Mouse (Mus musculus): ENCODE data around the gene Ing4. TPM values are rescaled to one million over a fixed set of nuclear protein-coding genes. Genes with fewer than 3 reads are reported as not detected.
A peak's percentile ranks its signal among the peaks of the same experiment; 100 is the strongest.

The Ing4 gene
- polyA plus RNA-seq, 1 experiment from 2014 or later: 130 TPM

DNA sequence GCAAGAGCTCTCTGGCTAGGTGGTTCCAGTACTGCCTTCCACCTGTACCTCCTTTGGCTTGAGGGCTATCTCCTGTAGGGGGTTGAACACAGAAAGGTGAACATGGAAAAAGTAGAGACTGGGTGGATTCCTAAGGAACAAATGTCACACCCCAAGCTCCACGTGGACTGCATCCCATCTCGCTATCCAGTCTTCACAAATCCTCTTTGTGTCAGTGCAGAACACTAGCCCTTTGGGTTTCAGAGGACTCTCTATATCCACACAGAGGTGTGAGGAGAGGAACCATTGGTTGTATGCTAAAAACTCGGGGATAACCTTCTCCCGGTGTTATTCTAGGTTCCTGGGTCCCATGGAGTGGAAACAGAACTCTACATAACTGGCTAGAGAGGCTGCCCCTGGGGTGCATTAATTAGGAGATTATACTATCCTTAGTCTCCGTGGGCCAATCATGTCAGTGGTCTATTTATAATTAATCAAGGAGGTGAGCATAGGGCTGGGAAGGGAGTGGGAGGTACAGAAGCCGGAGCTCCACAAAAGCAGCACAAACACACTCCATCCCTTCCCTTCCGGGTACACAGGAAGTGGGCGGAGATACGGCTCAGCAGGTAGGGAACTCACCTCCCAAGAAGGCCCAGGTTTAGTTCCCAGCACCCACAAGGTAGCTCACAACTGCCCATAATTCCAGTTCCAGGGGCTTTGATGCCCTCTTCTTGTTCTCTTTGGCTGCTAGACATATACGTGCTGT lies 51.0 kb downstream of the Ing4 start:
- no peaks in the 10 kb centered on the region for H3K27me3 ChIP-seq (ENCODE audit: control insufficient read depth, insufficient read depth, low read length)
- H3K4me1 ChIP-seq (ENCODE audit: control insufficient read depth, insufficient read depth, low read length): peaks cover 18% of the 10 kb centered on the region
- peak overlapping the region; percentile 20; the same call in 1 of the 2 replicates for H3K4me3 ChIP-seq (ENCODE audit: low read depth, low read length)
- H3K4me2 ChIP-seq (ENCODE audit: low read depth): peak overlapping the region; percentile 47
- H3K36me3 ChIP-seq (ENCODE audit: control insufficient read depth, insufficient read depth, low read length): no peaks in the 10 kb centered on the region
- H3K9ac ChIP-seq (ENCODE audit: low read length): peak overlapping the region; percentile 54
- H3K9me3 ChIP-seq (ENCODE audit: control insufficient read depth, low read length): no peaks in the 10 kb centered on the region
- 55% methylated on average over 10 of the region's 10 CpGs for WGBS
- peak overlapping the region; percentile 95 for H3K27ac ChIP-seq (ENCODE audit: low read depth, low read length)
- no peak; the same call in 1 of the 2 replicates for ATAC-seq (ENCODE audit: insufficient read depth, low FRiP score, low TSS enrichment)
- DNase-seq (ENCODE audit: low spot score): no peak

DNA sequence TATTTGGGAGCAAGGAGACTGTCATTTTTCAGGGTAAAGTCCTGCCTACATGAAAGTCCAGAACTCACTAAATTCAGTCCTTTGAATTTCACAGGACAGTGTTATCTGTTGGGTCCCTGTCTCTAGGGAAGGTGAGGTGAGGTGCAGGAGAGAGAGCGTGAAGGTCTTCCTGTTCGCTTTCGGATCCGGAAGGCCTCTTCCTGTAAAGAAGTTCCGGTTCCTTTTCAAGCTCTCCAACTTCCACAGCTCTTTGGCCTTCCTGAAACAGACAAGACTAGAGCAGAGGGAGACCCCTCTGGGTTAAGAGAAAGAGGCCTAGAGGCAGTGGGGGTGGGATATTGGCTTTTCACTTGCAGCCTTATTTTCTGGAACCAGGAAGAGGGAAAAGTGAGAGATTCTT lies 52.8 kb downstream of the Ing4 start:
- Histone ChIP-seq H3K4me1 (ENCODE audit: control insufficient read depth, insufficient read depth, low read length) (peaks cover 18% of the 10 kb centered on the region), H3K4me2 (ENCODE audit: low read depth) (no peak overlapping the region), H3K4me3 (ENCODE audit: low read depth, low read length) (no peak overlapping the region), H3K9me3 (ENCODE audit: control insufficient read depth, low read length) (no peaks in the 10 kb centered on the region), H3K27me3 (ENCODE audit: control insufficient read depth, insufficient read depth, low read length) (no peaks in the 10 kb centered on the region), H3K27ac (ENCODE audit: low read depth, low read length) (no peak overlapping the region), H3K36me3 (ENCODE audit: control insufficient read depth, insufficient read depth, low read length) (no peaks in the 10 kb centered on the region), H3K9ac (ENCODE audit: low read length) (no peak overlapping the region)
- 91% methylated on average over 5 of the region's 5 CpGs for WGBS
- ATAC-seq (ENCODE audit: insufficient read depth, low FRiP score, low TSS enrichment) (no peak), DNase-seq (ENCODE audit: low spot score) (no peak)

DNA sequence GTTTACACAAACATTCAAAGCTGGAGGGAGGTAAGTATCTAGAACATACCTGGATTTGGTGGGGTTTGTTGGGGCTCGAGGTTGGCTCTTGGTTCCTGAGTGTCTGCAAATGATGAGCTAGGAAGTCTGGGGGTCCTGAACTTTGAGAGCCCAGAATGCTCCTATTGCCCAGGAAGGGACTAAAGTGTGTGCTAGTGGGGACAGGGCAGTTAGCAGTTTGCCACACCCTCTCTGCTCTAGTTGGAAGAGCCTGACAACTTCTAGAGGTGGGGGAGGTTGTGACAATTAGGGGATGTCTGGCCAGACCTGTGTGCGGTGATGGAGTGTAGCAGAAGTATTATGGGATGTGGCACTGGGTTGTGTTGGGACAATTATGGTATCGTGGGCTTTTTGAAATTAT lies 55.3 kb downstream of the Ing4 start:
- Histone ChIP-seq H3K27me3 (ENCODE audit: control insufficient read depth, insufficient read depth, low read length) (no peaks in the 10 kb centered on the region), H3K36me3 (ENCODE audit: control insufficient read depth, insufficient read depth, low read length) (no peaks in the 10 kb centered on the region), H3K4me3 (ENCODE audit: low read depth, low read length) (no peak overlapping the region), H3K27ac (ENCODE audit: low read depth, low read length) (no peak overlapping the region), H3K9ac (ENCODE audit: low read length) (no peak overlapping the region), H3K4me2 (ENCODE audit: low read depth) (no peak overlapping the region; the same call in 1 of the 2 replicates), H3K9me3 (ENCODE audit: control insufficient read depth, low read length) (no peaks in the 10 kb centered on the region), H3K4me1 (ENCODE audit: control insufficient read depth, insufficient read depth, low read length) (peaks cover 36% of the 10 kb centered on the region)
- 66% methylated on average over 3 of the region's 3 CpGs for WGBS
- ATAC-seq (ENCODE audit: insufficient read depth, low FRiP score, low TSS enrichment): no peak; the same call in 1 of the 2 replicates
- DNase-seq (ENCODE audit: low spot score): no peak

DNA sequence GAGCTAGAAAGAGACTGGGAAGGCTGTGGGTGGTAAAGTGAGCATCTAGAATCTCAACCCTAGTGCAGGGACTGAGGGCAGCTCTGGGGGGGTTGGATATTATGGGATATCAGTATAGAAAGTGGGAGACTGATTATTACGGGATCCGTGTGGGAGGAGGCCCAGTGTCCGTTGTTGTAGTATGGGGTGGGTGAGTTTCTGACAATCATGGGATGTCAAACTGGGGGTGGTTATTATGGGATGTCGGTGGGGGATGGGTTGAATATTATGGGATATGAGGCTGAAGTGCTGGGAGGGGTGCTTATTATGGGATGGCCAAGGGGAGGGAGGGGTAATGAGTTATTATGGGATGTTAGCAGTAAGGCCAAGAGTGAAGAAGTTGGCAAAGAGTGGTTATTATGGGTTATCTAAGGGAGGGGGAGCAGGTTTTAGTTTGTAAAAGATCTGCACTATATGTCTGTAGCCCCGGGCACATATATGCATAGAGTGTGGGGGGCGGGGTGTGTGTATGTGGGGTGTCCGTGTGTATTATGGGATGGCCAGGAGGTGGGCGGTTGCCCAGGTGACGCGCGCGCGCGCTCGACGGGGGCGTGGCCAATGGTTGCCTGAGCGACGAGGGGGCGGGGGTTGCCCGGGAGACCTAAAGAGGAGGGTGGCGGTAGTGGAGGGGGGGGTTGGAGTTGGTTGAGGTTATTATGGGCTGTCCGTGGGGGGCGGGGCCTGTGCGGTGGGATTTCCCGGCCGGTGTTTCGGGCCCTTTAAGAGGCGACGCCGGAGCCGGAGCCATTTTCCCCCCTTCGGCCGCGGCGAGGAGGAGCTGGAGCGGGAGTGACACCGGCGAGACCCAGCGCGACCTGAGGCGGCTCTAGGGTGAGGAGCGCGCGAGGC lies 56.1 kb downstream of the Ing4 start, which contains the start of gene Chd4:
Gene Chd4 (plus strand): TSS at position 591 of the 888 bp plus-strand sequence.
- WGBS: 3% methylated on average over 35 of the region's 45 CpGs
- Histone ChIP-seq H3K9me3 (ENCODE audit: control insufficient read depth, low read length) (no peaks in the 10 kb centered on the region), H3K4me1 (ENCODE audit: control insufficient read depth, insufficient read depth, low read length) (peaks cover 31% of the 10 kb centered on the region)

GRCm38 (mm10) chr6:125096279-125096596 lies 56.7 kb downstream of the Ing4 start:
- Histone ChIP-seq H3K36me3 (ENCODE audit: control insufficient read depth, insufficient read depth, low read length) (peaks cover 6% of the 10 kb centered on the region), H3K4me3 (ENCODE audit: low read depth, low read length) (peak overlapping the region; percentile 95), H3K4me1 (ENCODE audit: control insufficient read depth, insufficient read depth, low read length) (peaks cover 27% of the 10 kb centered on the region), H3K9ac (ENCODE audit: low read length) (peak overlapping the region; percentile 83), H3K27ac (ENCODE audit: low read depth, low read length) (peak overlapping the region; percentile 95), H3K27me3 (ENCODE audit: control insufficient read depth, insufficient read depth, low read length) (no peaks in the 10 kb centered on the region), H3K4me2 (ENCODE audit: low read depth) (peak overlapping the region; percentile 65), H3K9me3 (ENCODE audit: control insufficient read depth, low read length) (no peaks in the 10 kb centered on the region)
- DNase-seq (ENCODE audit: low spot score): no peak
- WGBS: 1% methylated on average over 14 of the region's 32 CpGs
- ATAC-seq (ENCODE audit: insufficient read depth, low FRiP score, low TSS enrichment): no peak; the same call in 1 of the 2 replicates

More for the DNA sequence above, 56.1 kb downstream of the Ing4 start, which contains the start of gene Chd4:
- Histone ChIP-seq H3K4me3 (ENCODE audit: low read depth, low read length) (peak within 1 kb of the TSS; percentile 95), H3K4me2 (ENCODE audit: low read depth) (peak within 1 kb of the TSS; percentile 65), H3K36me3 (ENCODE audit: control insufficient read depth, insufficient read depth, low read length) (peaks cover under 1% of the 10 kb centered on the region; the same call in 1 of the 2 replicates), H3K27ac (ENCODE audit: low read depth, low read length) (peak within 1 kb of the TSS; percentile 95), H3K27me3 (ENCODE audit: control insufficient read depth, insufficient read depth, low read length) (no peaks in the 10 kb centered on the region), H3K9ac (ENCODE audit: low read length) (peak within 1 kb of the TSS; percentile 83)
- DNase-seq (ENCODE audit: low spot score) (peak; percentile 92), ATAC-seq (ENCODE audit: insufficient read depth, low FRiP score, low TSS enrichment) (peak; percentile 75)

- peak; percentile 72 for DNase-seq (ENCODE audit: low spot score)
- Histone ChIP-seq H3K4me2 (ENCODE audit: low read depth) (peak overlapping the region; percentile 65), H3K9me3 (ENCODE audit: control insufficient read depth, low read length) (no peaks in the 10 kb centered on the region), H3K27ac (ENCODE audit: low read depth, low read length) (peak overlapping the region; percentile 95), H3K4me1 (ENCODE audit: control insufficient read depth, insufficient read depth, low read length) (peaks cover 27% of the 10 kb centered on the region), H3K36me3 (ENCODE audit: control insufficient read depth, insufficient read depth, low read length) (peaks cover 11% of the 10 kb centered on the region), H3K4me3 (ENCODE audit: low read depth, low read length) (peak overlapping the region; percentile 95), H3K9ac (ENCODE audit: low read length) (peak overlapping the region; percentile 83), H3K27me3 (ENCODE audit: control insufficient read depth, insufficient read depth, low read length) (no peaks in the 10 kb centered on the region)
- ATAC-seq (ENCODE audit: insufficient read depth, low FRiP score, low TSS enrichment): peak; percentile 59
- WGBS: 0% methylated on average over 29 of the region's 44 CpGs
These were observed 57.2 kb downstream of the Ing4 start for GRCm38 (mm10) chr6:125096597-125097345.

GRCm38 (mm10) chr6:125097346-125097689 lies 57.8 kb downstream of the Ing4 start:
- Histone ChIP-seq H3K36me3 (ENCODE audit: control insufficient read depth, insufficient read depth, low read length) (peaks cover 17% of the 10 kb centered on the region), H3K9ac (ENCODE audit: low read length) (peak overlapping the region; percentile 83), H3K4me2 (ENCODE audit: low read depth) (peak overlapping the region; percentile 65), H3K27me3 (ENCODE audit: control insufficient read depth, insufficient read depth, low read length) (no peaks in the 10 kb centered on the region), H3K27ac (ENCODE audit: low read depth, low read length) (peak overlapping the region; percentile 95; the same call in 1 of the 2 replicates), H3K4me1 (ENCODE audit: control insufficient read depth, insufficient read depth, low read length) (peaks cover 27% of the 10 kb centered on the region), H3K4me3 (ENCODE audit: low read depth, low read length) (peak overlapping the region; percentile 95), H3K9me3 (ENCODE audit: control insufficient read depth, low read length) (no peaks in the 10 kb centered on the region)
- DNase-seq (ENCODE audit: low spot score) (peak; percentile 28), ATAC-seq (ENCODE audit: insufficient read depth, low FRiP score, low TSS enrichment) (no peak)
- WGBS: 2% methylated on average over 12 of the region's 12 CpGs

GRCm38 (mm10) chr6:125097951-125098350 lies 58.4 kb downstream of the Ing4 start:
- 72% methylated on average over 8 of the region's 8 CpGs for WGBS
- H3K4me2 ChIP-seq (ENCODE audit: low read depth): peak overlapping the region; percentile 65
- no peak for ATAC-seq (ENCODE audit: insufficient read depth, low FRiP score, low TSS enrichment)
- H3K9ac ChIP-seq (ENCODE audit: low read length): peak overlapping the region; percentile 83
- no peaks in the 10 kb centered on the region for H3K27me3 ChIP-seq (ENCODE audit: control insufficient read depth, insufficient read depth, low read length)
- no peaks in the 10 kb centered on the region for H3K9me3 ChIP-seq (ENCODE audit: control insufficient read depth, low read length)
- H3K36me3 ChIP-seq (ENCODE audit: control insufficient read depth, insufficient read depth, low read length): peaks cover 22% of the 10 kb centered on the region
- H3K4me1 ChIP-seq (ENCODE audit: control insufficient read depth, insufficient read depth, low read length): peaks cover 27% of the 10 kb centered on the region
- DNase-seq (ENCODE audit: low spot score): no peak
- no peak overlapping the region for H3K27ac ChIP-seq (ENCODE audit: low read depth, low read length)
- H3K4me3 ChIP-seq (ENCODE audit: low read depth, low read length): peak overlapping the region; percentile 95
